Mouse (Mus musculus) cerebellum, adult (tissue): ENCODE data around the gene Lamtor3.
"Not testable (repeated sequence)": the region's sequence is repeated elsewhere in the genome, so short reads cannot be mapped to it uniquely, and the experiment has no call there.

Experiments used
- ATAC-seq: cut with Nextera tagmentation; 2 replicates; pipeline ENCODE4 v1.9.2; 2017; ENCODE audit warnings: mild to moderate bottlenecking, moderate library complexity, mixed read lengths; ENCODE audit not compliant: insufficient number of reproducible peaks, low FRiP score, low TSS enrichment

The Lamtor3 gene

DNA sequence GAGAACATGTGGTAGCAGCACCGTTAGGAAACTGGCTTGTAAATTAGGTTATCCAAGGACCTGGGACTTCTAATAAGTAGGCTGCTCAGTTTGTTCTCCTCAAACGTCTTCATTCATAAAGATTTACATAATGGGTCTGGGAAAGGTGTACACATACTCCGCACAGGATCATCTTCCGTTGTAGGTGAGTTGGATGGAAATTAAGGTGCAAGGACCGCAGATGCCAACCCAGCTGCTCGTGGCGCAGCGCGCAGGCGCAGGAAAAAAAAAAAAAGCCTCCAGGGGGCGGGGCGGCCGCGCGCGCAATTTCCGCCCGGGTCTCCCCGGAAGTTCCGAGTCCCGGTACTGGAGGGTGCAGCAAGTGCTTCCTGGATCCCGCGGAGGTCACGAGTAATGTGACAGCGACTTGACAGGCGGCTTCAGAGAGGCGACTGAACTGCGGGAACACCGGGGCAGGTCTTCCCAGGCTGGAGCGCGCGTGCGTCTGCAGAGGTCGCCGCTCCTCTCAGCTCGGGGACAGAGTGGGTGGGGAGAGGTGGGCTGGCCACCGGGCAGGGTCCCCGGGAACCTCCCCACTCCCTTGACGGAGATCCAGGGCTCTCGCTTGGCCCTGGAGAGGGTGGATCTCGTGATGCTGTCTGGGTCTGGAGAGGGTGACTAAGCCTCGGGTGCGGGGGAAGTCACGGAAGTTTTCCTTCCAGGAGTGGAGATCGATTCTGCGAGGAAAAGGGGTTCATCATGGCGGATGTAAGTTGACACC is at the start of gene Lamtor3:
Gene Lamtor3, plus strand, starts transcription at position 335 of the 760 bp plus-strand sequence.
- ATAC-seq: peak; percentile 95

DNA sequence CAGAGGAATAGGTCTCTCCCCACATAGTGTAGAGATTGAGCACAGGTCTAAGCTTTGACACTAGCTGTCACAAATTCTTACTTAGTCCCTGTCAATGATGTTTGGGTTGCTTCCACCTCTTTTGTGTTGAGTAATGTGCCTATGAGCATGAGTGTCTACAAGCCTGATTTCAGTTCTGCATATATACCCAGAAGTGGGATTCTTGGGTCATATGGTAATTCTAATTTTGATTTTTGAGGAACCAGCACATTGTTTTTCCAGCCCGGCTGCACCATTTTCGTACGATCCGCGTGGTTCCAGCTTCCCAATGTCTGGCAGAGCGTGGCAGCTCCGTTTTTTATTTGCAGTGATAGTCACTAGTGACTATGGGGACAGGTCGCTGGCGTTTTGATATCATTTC is 48.9 kb upstream of the Lamtor3 start:
- ATAC-seq: no peak

DNA sequence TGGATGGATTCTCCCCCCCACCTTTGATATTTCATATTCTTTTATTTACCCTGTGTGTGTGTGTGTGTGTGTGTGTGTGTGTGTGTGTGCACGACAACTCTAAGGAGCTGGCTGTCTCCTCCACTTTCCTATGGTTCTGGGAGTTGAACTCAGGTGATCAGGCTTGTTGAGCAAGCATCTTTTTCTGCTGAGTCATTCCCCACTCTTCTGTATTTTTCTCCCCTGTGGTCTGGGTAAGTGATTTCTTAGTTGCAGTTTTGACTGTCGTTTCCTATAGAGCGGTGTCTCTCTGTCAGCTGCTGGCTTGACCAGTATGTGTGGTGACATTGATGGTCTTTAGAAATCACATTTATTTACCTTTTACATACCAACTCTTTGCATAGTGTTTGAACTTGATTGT is 39.0 kb upstream of the Lamtor3 start:
- ATAC-seq: no peak

DNA sequence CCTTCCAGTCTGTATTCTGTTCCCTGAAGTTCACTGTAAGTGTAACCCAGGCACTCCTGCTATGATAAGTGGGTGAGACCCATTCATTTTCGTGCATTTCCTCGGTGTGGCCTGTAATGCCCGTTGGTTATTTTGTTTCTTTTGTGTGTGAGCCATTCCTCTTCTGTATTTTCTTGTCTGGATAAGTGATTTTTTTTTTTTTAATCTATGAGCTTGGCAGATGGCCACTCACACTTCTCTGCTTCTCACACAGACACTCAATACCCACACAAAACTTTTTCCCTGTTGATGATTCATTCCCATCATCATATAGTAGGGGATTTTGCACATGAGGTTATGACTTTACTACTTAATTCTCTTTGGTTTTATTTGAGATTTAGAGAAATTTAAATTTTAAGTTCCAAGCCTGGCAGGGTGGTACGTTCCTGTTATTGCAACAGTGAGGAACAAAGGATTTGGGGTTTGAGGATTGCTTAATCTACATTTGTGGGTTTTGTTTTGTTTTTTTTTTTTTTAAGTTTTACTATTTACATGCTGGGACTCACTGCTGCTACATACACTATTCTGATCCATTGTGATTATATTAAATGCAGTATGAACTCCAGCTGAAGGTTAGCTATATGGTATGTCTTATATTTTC is 38.1 kb upstream of the Lamtor3 start:
- ATAC-seq: no peak

DNA sequence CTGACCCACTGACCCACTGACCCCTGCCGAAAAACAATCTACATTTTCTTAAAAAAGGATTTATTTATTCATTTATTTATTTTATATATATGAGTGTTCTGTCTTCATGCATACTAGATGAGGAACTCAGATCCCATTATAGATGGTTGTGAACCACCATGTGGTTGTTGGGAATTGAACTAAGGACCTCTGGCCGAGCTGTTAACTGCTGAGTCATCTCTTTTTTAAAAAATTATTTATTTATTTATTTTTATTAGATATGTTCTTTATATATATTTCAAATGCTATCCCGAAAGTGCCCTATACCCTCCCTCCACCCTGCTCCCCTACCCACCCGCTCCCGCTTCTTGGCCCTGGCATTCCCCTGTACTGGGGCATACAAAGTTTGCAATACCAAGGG is 37.2 kb upstream of the Lamtor3 start:
- ATAC-seq: no peak

DNA sequence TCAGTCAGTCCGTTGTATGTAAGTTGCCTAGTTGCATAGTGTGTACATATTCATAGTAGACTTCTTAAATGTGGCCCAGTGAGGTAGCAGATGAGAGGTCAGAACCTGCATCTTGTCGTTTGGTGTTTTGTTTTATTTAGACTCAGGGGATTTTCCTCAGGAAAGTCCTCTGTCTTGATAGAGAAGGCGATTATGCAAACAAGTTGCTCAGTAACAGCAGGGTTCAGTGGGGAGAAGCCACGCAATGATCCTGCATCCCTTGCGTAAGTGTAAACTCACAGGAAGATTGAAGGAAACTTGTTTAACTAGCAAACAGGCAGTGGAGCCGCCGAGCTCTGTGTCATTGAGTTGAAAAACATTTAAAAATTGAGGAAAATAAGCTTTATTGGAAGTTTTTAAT is 30.3 kb upstream of the Lamtor3 start:
- ATAC-seq: no peak

DNA sequence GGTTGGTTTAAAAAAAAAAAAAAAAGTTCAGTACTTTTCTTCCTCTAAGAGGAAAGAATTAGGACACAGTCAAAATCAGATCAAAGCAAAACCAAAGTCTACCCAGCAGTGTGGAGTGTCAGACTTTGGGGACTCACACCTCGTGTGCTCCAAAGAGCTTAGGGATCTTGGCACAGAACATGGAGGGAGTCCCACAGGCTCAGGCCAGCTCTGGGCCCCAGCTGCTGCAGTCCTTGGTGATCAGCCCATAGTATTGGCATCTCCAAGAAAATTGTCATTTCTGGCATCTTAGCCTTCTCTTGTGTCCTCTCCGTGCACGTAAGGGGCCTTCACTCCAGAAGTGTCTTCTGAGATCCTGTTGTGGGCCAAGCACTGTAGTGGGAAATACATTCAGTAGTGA is 27.2 kb upstream of the Lamtor3 start:
- no peak for ATAC-seq

DNA sequence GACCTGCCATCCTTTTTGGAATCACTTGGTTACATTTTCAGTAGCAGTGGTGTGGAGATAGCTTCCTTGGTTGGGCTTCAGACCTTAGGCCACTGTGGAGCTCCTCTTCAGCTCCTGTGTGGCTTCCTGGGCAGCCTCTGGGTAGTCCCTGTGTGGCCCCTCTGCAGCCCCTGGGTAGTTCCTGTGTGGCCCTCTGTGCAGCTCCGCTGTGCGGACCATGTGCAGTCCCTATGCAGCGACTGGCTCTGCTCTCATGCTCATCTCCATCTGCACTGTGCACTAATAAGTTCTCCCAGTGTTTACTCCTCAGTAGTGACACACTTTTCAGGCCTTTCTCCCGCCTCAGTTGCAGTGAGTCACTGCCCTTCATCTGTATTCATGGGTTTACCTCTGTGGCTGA is 26.2 kb upstream of the Lamtor3 start:
- ATAC-seq: no peak

DNA sequence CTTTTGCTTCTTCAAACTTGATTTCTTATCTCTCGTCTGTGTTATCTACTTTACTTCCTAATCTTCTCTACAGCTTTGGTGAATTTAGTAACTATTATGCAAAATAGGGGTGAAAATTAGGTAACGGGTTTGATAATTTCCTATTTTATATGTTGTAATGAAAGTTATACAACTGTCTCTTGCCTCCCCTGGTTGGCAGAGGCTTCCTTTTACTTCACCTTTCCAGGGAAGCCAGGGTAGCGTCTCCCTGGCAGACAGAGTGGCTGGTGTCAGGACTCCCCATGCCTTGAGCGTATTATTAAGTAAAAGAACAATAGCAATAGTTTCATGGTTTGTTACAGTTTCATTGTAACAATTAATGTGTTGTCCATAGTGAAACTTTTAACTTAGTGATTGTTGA is 24.5 kb upstream of the Lamtor3 start:
- ATAC-seq: no peak

DNA sequence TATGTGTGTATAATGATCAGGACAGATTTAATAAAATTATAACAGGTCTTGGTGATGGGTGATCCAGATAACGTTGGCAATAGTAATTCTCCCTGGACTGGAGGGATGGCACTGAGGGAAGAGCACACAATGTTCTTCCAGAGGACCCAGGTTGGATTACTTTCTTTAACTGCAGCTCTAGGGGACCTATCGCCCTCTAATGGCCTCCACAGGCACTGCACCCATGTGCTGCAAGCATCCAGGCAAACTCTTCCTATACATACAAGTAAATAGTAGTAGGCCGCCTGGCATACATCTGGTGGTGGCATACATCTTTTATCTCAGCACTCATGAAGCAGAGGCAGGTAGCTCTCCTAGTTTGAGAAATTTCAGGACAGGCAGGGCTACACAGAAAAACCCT is 23.1 kb upstream of the Lamtor3 start:
- ATAC-seq: no peak

DNA sequence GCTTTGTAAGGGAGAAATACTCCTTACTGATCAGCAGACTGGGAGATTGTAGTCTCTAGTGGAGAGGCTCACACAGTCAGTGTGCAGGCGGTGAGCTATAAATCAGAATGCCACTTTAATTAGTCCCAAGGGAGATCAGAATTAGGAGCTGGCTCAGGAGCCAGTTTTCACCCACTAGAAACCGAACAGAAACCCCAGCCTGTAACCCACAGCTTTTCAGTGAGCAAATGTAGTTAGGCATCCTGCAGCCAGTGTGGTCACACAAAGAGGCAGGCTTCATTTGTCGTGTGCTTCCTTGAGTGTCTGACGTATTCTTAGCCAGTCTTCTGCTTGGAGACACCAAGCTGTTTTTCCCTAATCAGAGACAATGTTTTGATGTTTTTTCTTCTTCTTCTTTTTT is 21.9 kb upstream of the Lamtor3 start:
- ATAC-seq: no peak

DNA sequence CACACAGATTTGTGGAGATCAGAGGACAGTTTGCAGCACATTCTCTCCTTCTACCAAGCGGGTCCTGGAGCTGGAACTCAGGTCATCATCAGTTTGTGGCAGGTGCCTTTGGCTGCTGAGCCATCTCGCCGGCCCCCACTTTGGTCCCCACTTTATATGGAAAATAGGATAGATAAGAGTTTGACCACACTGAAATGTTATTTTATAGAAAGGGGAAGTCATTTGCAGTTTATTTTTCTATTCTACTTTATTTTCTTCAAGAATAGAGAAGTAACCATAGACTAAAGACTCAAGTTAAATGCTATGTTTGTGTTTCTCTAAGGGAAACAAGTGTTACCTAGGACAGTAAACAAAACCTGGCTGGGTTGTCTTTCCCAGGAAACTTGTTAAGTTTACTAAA is 21.4 kb upstream of the Lamtor3 start:
- no peak for ATAC-seq

DNA sequence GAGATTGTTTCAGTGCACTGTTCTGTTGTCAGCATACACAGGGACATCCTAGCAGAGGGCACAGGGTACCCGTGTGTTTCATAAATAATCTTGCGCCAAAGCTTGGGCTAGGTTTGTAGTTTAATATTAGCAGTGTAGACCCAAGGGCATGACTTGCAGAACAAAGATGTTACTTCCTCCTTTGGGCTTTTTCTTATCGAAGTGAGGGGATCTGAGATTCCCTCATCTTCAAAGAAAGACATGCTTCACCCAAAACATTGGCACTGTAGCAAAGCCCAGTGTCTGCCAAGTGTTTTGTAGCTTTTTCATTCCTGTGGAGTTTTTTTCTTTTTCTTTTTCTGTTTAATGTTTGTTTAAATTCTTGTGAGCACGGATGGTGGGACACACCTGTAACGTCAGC is 20.6 kb upstream of the Lamtor3 start:
- ATAC-seq: no peak

DNA sequence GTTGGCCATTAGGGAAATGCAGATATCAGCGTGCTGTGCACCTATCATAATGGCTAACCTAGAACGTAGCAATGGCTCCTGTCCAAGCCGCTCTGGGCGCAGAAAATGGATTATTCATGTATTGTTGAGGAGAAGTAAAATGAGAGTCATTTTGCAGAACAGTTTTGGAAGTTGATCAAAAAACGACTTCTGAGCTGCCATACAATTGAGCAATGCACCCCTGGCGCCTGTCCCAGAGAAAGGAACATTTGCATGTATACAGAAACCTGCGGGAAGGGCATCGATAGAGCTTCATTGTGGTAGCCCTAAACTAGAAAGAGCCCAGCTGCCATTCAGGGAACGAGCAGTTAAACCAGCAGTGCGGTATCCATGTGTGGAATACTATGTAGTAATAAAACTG is 18.2 kb upstream of the Lamtor3 start:
- ATAC-seq: no peak

DNA sequence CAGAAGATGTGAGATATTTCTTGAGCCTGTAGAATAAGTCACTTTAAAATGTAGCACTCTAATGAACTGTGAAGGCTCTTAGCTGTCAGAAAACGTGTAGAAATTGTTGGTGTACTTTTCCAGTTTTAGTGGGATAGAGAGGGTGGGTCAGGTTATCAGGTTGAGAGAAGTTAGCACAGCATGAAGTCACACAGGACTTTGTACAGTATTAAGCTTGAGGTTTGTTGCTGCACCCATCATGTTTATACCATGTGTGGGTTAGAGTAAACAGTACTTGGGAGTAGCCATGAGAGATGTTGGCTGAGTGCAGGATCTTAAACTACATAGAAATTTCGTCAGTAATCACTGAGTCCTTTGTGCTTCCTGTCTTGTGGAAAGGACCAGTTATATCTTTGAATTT is 5.2 kb upstream of the Lamtor3 start:
- no peak for ATAC-seq

DNA sequence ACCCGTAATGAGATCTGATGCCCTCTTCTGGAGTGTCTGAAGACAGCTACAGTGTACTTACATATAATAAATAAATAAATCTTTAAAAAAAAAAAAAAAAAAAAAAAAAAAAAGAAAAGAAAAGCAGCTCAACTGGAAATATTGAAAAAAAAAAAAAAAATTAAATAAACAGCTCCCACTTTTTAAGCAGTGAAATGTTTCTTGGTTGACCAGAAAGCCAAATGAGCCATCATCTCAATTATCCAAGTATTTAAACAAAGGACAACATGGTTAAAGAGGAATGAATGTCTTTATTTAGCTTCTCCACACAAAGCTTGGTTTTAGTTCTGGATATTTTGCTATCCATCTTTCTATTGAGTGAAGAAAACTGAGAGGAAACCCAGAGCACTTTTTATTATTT is 3.7 kb upstream of the Lamtor3 start:
- ATAC-seq: not testable (repeated sequence)

DNA sequence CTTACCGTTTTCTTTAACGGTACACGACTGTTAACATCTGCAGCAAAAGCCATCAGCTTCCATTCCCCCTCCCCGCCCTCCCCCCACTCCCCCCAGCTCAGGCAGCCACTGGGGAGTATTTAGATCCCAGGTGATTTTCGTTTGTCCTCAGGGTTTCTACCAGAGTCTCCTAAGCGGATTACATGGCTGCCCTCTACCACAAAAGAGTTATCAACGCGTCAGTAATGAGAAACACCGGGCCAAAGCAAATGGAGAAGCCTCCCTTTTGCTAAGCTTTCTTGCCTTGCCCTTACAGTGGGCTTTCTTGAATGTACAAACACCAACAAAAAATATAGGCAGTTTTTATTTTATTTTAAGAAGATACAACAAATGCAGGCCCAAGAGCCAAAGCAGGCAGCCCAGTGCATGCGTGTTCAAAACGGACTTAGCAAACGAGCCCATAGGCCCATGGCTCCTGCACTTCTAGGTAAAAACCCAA is 573 bp upstream of the Lamtor3 start:
- no peak for ATAC-seq

DNA sequence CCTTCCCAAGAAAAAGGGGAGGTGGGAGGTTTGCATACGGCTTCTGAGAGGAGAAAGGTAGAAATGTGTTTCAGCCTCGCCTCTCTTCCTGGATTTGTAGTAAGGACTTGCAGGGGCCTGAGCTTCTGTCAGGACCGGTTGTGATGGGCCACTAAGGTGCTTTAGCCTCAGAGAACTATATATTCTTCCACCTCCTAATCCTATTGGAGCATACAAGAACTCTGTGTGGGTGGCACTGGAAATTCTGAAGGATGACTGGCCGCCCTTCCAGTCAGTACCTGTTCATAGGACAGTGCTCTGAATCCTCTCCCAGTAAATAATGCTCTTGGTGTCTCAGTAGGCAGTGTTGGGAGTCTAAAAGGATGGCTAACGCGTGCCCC is 616 bp downstream of the Lamtor3 start:
- ATAC-seq: peak; percentile 43; the same call in 1 of the 2 replicates

DNA sequence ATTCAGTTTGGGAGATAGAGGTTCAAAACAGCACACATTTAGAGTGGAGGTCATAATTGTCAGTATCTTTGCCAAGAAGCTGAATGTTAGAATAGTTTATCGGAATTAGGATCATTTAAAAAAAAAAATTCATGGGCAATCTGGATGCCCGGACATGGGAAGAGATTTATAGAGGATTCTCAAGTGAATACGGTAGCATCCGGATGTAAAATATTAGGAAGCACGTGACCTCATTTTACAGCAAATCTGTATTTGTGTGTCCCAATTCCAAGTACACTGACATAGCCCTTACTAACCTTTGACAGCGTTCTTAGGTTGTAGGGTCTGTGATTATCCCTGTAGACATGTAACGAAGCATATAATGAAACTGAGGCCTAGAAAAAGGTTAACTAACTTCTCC is 1.1 kb downstream of the Lamtor3 start:
- ATAC-seq: no peak

DNA sequence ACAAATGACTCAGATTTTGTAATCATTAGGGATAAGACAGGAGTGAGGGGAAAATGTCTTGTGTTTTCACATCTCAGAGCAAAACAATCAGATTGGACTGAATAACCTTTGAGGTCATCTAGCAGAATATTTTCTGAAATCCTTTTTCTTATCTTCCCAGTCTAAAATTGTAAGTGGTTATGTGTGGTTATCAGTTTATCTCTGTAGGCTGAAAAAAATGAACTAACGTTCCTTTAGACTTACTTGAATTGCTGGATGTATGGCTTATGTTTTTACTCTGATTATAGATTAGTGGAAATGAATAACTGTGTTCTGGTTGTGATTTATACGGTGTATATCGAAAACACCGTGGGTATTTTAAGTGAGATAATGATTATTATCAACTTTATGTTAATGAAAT is 2.3 kb downstream of the Lamtor3 start:
- no peak for ATAC-seq

DNA sequence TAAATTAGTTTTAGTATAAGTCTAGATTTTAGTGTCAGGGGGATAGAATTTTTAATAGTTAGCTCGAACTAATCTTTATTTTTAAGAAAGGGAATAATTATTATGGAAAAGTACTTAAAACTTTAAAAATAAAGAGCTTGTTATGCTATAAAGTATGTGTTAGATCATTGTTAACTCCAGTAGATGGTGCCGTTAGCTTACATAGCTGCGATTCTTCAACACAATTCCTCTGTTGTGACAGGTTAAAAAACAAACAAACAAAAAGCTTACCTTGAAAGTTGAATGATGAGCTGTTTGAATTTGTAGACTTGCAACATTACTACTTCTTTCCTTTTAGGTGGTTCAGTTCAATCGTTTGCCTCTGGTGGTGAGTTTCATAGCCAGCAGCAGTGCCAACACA is 8.7 kb downstream of the Lamtor3 start:
- no peak for ATAC-seq

DNA sequence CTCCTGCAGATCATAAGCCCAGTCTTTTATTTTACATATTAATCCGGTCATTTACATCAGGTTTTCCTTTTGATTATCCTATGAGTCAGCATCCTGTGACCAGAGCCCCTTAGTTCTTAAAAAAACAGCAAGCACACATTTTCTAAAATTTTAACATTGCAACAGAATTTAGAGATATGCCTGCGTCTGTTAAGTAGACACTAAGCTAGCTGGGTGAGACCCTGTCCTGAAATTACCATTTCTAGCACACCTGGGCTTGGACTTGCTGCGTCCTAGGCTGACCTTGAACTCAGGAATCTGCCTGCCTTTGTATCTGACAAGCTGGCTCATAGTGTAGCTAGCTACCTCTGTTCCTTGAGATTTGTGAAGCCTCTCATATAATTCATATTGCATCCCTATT is 11.6 kb downstream of the Lamtor3 start:
- ATAC-seq: no peak
